Mouse (Mus musculus): ENCODE data around the gene Eef1akmt2.

Eef1akmt2 gene

DNA sequence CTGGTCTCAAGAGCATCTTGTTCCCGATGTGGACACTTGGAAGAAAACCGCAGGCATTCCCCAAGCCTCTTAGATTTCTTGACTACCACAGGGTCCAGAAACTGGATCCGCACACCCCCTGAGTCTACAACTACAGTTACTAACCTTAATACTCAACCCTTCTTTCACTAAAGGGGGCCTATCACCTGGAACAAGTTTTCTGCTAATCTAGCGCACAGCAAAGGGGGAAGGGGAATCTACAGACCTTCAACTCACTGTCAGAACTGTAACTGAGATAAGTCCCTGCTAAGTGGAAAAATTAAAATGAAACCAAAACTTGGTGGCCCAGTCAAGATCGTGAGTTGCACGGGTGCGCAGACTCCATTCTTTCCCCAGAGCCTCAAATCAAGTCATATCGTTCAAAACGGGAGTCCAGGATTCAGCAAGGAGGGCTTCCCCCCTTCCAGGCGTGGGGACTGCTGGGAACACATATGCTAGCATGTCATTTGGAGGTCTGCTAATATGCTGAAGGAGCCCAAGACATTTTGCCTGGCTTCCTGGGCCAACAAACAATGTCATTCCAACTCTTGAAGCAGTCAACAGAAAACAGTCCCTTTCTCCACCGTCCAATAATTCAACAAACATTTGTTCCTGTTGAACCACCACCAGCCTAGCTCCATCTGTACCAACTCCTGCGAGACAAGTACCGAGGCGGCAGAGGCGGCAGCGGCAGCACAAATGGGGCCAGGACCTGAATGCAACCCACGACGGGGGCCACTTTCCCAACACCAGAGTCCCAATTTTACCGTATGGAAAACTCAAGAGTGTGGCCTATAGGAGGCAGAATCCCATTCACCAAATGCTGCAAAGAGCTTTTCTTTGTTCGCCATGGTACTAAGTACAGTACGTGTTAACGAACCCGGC, 40.5 kb downstream of the Eef1akmt2 start:
- peak; percentile 84 for DNase-seq (ENCODE audit: low read depth, low spot score)

DNA sequence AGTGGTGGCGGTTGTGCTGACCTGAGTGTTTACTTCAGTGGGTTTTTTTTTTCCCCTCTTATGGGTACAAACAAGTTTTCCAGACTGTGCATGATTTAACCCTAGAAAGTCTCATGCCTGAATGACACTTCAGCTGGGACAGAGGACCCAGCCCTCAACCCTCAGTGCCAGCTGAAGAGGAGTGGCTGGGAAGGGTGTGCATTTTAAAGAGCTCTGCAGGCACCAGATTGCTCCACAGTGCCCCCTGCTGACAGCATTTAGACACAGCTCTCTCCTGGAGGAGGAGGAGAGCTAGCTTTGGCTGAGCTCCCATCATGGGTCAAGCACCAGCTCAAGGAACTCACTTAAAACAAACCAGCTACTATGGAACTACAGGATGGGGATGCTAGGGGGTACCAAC, 41.6 kb downstream of the Eef1akmt2 start:
- DNase-seq (ENCODE audit: low read depth, low spot score), result peak; percentile 94

DNA sequence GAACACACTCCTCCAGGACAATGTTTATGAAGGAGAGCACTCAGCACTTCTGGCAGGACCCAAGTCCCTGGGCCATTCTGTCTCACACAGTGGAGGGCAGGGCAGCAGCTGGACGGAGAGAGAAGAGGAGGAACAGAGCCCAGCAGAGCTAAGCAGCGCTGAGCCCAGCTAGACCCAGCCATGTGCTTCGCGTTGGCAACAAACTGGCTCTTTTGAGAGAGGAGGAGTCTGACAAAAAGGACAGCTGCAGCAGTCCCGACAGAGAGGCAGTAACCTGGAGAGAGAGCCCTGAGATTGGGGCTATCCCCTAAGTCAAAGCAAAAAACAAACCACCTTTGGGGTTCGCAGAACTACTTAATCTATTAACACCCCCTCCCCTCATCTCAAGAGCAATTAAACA, 42.1 kb downstream of the Eef1akmt2 start:
- peak; percentile 55 for DNase-seq (ENCODE audit: low read depth, low spot score)

DNA sequence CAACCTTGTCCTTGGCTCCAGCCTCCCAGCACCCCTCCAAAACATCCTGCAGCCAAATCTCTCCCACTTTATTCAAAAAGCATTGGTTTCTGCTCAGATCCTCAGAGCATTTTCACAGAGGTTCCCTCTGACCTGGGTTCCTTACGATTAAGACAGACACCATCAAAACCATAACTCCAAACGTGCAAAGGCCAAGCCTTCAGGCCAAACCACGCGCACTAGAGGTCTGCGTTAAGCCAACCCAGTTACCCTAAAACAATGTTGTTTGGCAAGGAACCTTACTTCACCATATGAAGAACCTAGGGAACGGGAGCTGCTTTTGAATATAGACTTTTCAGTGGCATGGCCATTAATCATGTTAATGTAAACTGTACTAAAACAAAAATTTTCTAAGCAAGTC, 42.8 kb downstream of the Eef1akmt2 start:
- DNase-seq (ENCODE audit: low read depth, low spot score), result peak; percentile 4

DNA sequence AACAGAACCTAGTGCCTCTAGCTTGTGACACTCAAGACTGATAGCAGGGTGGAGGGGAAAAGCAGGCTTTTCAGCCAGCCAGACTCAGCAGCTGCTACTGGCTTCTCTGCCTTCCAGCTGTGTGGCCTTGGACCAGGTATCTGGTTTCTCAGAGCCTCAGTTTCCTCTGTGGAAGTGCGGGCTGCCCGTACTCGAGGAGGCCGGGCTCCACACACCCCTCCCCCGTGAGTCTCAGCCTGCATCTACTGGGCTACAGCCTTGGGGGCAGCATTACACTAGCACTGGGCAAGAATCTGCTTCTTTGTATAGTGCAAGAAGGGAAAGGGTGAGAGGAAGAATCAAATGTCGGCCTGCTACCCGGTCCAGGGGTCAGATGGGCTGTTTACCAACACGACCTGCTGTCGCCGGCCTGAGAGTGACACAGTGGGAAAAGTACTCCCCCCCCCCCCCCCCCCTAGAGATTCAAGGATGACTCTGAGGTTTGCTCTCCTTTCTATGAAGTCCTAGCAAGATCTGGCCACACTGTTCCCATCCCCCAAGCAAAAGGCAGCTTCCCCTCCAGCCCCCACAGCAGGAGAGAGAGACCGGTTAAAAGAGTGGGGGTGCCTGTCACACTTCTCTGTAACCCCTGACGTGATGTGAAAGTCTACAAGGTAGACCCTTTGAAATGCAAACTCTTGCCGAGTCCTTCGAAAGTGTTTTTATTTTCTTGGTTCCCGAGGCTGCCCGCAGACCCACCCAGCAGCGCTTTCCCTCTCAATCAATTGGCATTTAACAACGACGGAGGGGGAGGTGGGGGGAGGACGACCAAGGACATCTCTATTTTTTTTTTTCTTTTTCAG, 43.4 kb downstream of the Eef1akmt2 start:
- peak; percentile 50 for DNase-seq (ENCODE audit: low read depth, low spot score)

DNA sequence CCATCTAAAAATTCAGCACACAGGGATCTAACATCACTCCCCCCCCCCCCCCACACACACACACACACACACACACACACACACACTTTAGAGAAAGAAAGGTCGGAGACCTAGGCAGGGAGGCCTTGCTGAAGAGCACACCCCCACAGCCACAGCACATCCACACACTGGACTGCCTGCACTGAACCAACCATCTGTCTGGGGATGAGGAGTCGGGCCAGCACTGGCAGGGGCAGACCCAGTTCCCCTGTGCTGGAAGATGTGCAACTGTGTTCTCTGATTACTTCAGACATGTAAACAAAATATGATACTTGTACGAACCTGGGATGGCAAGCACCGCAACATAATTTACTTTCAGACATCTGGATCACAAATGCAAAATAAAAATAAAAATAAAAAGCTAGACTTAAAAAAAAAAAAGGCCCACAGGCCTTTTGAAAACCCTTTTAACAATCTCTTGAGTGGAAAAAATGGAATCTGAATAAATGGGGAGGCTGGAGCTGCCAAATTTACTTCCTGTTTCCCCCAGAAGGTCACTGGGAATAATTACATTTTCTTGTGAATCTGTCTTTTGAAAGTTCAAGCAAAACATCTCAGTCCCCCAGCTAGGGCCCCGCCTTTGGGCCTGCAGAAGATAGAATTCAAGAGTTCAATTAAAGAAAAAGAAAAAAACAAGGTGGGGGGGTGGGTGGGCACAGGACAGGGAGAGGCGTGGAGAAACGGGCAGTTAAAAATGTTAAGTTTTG, 44.2 kb downstream of the Eef1akmt2 start:
- DNase-seq (ENCODE audit: low read depth, low spot score), result peak; percentile 42

DNA sequence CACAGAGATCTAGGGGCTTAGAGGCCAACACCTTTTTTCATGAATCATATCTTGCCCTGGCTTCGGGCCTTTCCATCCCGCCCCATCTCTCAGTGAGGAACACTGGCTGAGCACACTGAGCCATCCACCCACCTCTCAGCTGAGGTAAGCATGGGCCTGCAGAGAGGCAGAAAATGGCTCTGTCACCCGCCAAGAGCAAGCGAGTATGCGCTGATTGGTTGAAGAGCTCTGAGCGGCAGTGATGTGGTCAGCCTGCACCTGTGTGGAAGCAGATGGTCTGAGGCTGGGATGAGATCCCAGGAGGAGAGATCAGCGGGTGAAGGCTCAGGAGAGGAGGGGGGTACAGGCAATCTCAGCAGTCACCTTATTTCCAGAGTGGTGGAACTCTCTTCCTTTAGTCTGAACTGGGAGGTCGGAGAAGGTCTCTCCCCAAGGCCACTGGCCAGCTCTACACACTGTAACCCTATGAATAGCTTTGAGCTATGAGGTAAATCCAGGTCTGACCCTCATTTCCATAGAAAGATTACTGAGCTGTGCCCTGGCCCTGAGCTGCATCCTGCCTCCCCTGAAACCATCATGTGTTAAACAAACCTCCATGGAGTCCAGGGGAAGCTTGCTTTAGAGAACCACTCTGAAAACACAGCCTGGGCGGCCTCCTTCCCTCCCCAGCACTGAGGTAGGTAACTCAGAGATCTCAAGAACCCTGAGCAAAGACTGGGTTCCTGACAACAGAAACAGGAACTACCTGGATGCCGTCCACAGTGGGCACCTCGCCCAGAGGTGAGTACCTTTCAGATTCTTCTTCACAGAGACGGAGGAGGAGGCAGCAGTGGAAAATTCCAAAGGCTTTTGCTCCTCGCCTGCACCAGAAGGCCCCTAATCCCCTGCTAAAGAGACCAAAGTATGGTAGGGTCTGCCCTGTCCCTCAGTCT, 45.3 kb downstream of the Eef1akmt2 start:
- DNase-seq (ENCODE audit: low read depth, low spot score), result peak; percentile 52

DNA sequence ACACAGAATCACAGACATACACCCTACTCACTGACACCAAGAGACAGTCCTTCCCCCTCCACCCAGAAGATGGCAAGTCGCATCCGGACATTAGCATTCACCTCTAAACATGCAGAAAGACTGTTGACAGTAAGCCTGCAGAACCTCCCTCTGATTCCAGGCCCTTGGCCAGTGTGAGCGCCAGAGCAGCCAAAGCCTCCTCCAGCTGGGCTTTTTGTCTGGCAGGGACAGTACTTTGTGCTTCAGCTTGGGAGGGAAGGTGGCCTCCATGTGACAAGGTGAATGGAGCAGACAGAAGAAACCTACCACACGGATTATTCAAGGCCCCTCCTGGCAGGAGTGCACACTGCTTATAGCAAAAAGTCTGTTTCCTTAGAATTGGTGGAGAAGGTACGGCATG, 46.2 kb downstream of the Eef1akmt2 start:
- peak; percentile 38 for DNase-seq (ENCODE audit: low read depth, low spot score)

DNA sequence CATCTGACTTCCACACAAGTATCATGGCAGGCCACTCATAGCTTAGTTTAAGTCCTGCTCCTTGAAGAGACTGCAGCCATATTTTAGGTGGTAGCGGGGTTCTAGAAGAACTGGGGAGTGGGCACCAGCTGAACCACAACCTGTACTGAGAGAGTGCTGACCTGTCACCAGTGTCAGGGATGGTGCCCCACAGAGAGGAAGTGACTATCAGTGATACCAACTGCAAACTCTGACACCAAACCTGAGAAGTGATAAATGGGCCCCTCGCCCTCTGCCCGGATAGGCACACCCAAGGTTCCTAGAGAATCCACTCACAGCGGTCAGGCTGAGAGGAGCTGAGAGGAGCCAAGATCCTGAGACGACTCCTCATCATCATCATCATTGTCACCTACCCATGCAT, 47.5 kb downstream of the Eef1akmt2 start:
- DNase-seq (ENCODE audit: low read depth, low spot score), result peak; percentile 55

DNA sequence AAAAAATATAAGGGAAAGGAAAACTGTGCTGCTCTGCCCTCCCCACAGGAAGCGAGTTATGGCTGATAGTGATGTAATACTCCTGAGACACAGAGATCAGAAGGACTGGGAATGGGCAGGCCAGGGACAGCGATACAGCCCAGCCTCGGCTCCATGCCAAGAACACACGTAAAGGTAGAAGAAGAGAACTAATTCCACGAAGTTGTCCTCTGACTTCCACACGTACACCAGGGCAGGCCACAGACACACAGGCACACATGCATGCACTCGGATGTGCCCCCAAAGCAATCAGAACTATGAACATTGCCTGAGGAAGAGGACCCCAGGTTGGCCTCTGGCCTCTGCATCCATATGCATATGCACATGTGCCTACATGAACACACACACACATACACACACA, 48.0 kb downstream of the Eef1akmt2 start:
- DNase-seq (ENCODE audit: low read depth, low spot score), result peak; percentile 29

DNA sequence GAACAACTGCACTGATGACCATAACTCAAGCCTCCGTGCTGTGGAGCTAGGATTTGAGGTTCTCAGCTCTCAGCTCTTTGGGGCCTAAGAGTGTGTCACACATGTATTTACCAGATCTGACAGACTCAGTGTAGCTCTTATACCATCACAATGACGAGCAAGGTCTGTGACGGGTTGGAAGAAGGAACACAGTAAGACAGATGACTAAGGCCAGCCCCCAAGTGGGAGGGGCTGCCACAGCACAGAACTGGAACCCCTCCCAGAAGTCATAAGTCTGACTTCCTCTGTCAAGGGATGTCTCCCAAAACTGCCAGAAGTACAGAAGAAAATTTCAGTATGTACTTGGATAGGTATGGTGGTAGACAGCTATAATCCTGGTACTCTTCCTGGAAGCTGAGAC, 48.5 kb downstream of the Eef1akmt2 start:
- peak; percentile 90 for DNase-seq (ENCODE audit: low read depth, low spot score)

DNA sequence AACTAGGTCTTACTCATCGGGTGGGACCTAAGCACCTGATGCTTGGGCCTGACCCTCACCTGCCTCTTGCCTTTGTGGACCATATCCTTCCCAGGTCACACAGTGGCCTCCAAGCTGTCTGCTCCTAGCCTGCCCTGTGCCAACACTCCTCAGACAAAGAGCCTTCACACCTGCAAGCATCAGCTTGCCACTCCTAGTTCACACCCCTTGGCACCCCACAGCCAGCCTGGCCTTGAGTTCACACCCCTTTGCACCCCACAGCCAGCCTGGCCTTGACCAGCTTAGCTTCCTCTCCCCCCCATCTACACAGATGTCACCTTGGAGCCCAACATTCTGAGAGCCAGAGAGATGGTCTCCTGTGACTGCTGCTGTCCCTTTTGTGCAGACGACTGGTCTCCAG, 49.1 kb downstream of the Eef1akmt2 start:
- DNase-seq (ENCODE audit: low read depth, low spot score), result peak; percentile 25

DNA sequence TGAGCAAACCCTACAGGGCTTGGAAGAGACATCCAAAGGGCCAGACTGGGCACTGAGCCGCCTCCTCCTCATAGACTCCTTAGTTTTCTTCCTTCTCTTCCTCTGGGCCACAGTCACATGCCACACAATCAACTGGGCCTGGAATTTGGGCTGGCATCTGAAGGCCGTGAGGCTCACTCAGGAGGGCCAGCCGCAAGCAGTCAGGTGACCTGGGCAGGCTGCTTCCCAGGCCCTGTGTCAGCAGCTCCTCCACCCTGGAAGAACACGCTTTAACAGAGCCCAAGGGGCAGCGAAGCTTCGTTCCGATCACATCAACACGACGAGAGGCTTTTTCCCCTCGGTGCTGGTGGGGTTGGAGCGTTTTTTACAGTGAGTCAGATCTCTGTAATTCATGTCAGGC, 49.8 kb downstream of the Eef1akmt2 start:
- DNase-seq (ENCODE audit: low read depth, low spot score), result peak; percentile 9

DNA sequence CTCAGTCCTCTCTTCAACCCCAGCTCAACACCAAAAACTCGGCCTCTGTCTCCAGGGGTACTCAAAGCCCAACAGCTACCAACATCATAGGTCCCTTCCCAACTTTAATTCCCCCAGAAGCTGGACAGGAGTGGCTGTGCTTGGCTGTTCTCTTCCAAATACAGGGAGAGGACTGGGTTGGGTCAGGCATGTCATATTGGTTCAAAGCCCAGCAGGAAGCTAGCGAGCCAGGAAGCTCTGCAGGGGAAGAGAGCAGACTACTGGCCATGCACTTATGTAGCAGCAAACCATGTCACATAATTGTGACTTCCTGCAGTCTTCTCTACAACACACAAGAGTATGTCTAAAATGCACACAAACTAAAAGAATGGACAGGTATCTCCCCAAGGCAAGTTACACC, 50.4 kb downstream of the Eef1akmt2 start:
- peak; percentile 57 for DNase-seq (ENCODE audit: low read depth, low spot score)

DNA sequence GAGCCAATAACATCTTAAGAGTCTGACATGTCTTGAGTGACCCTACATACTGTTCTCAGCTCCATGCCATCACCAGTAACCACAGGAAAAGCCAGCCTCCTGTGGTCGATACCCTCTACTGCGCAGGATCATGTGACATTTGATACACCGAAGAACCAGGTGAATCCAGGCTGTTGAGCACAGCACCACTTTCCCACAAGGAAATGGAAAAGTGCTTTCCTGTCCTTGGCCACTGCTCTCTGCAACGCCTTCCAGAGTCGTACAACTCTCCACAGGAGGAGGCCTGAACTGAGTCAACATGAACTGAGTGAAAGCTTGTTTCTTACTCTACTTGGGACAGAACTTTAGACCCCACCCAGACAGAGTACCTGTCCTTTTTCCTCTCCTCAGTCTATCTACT, 51.0 kb downstream of the Eef1akmt2 start:
- peak; percentile 44 for DNase-seq (ENCODE audit: low read depth, low spot score)

DNA sequence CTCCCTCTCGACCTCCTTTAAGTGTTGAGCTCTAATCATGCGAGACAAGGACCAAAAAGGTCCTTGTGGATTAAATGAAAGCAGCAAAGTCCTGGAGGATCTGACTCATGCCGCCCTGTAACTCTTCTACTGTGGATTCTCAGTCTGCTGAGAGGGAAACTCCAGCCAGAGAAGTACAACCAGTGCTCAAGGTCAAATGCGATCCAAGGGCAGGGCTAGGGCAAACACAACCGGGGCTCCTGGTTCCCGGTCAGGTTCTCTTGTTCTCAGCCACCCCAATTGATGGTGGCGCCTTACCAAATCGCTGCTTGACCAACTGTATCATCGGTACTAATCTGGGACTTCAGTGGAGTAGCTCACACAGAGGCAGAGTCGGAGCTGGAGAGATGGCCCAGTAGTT, 51.6 kb downstream of the Eef1akmt2 start:
- DNase-seq (ENCODE audit: low read depth, low spot score), result peak; percentile 13

DNA sequence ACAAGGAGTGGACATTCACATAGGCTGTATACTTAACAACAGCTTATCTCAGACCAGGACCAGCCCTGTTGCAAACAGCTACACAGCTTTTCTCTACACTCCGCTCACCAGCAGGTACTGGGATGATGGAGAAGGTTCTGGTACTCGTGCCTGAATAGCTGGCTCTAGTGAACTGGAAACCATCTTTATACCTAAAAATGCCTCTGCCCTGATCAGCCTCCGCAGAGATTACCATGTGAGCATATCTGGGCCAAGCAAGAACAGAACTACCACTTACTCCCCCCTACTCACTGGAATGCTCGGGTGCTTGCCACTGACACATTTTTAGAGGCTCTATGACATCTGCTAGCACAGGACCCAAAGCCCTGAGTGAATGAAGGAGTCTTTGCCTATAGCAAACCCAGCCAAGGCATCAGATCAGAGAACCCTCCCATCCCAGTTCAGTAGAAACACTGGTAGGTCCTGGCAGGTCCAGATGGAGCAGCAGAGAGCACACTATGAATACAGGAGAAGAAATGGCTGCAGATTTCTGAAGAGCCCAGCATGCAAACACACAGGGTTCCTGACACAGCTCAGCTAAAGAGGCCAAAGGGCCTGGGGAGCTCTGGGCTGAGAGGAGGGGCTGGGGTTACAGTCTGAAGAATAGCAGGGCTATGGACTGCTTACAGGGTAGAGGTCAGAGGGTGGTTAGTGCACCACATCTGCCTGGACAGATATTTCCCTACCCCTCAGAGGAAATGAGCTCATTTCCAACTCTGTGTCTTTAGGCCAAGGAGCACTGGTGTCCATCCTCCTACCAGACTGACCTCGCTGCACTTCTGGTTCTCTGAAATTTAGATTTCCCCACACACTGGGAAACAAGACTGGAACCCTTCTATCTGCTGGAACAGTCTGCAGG, 53.1 kb downstream of the Eef1akmt2 start:
- no peak for DNase-seq (ENCODE audit: low read depth, low spot score)

DNA sequence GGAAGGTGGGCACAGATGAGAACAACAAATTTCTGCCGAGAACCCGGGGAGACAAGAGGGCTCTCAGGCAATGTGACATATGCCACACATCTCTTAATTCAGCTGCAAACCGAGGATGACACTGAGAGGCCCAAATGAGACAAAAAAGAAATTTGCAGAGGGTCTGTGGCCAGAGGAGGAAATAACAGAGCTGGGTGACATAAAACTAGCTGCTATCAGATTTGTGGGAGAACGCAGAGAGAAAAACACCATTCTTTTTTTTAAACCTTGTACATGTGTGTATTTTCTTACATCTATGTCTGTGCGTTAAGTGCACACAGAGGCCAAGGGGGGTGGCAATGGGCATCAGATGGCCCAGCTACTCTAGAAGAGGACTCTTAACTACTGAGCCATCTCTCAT, 57.3 kb downstream of the Eef1akmt2 start:
- peak; percentile 55 for DNase-seq (ENCODE audit: low read depth, low spot score)

DNA sequence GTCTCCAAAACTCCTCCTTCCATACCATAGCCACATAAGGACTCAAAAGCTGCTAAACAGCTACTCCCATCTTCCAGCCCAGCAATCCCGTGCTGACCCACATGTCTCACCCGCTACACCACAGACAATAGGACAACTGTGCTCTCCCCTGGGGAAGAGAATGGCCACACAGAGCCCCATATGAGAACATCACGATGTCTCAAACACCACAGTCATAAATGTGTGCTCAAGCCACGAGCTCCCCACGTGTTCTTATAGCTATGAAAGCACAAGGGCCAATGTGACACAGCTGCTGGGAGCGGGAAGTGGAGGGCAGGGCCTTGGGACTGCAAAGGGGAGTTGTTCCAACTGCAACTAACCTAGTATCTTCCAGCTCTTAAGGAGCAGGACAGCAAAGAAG, 59.0 kb downstream of the Eef1akmt2 start:
- DNase-seq (ENCODE audit: low read depth, low spot score), result no peak

Measured in CD4-positive, CD25-positive, alpha-beta regulatory T cell, adult 2 months (primary cell).